Mouse (Mus musculus) layer of hippocampus, postnatal 25 days (tissue): ENCODE data around the gene Nmd3. TPM values are rescaled to one million over a fixed set of nuclear protein-coding genes. Genes with fewer than 3 reads are reported as not detected.
A peak's percentile ranks its signal among the peaks of the same experiment; 100 is the strongest.

Source experiments
- DNase-seq, 2 experiments: peaks; one replicate each; pipeline ENCODE4 v3.0.0; 2022; ENCODE audit warnings: mixed read lengths in 2 of 2, low spot score in 1 of 2; ENCODE audit errors: extremely low spot score in 1 of 2
- total RNA-seq, 2 experiments: library from RNA; stranded (reverse); gene quantifications; 2 replicates each; pipeline ENCODE4 v1.2.3; 2021

Gene Nmd3
- 10 to 100 TPM; 48.1 to 57.5 TPM for total RNA-seq

GRCm38 (mm10) chr3:69721814-69722186 lies at the start of gene Nmd3:
Gene Nmd3, plus strand, starts transcription at chr3:69721985.
- DNase-seq = peak; percentile 70 to 85

- no peak for DNase-seq
These were observed 48.4 kb upstream of the Nmd3 start for GRCm38 (mm10) chr3:69673351-69673750.

- no peak for DNase-seq
These were observed 47.6 kb upstream of the Nmd3 start for GRCm38 (mm10) chr3:69674206-69674605.

- DNase-seq = no peak
These were observed 32.0 kb upstream of the Nmd3 start for GRCm38 (mm10) chr3:69689791-69690190.

- no peak for DNase-seq
These were observed 30.8 kb upstream of the Nmd3 start for GRCm38 (mm10) chr3:69690939-69691338.

- no peak for DNase-seq
These were observed 21.8 kb upstream of the Nmd3 start for GRCm38 (mm10) chr3:69699851-69700500.

- DNase-seq = no peak
These were observed 19.9 kb upstream of the Nmd3 start for GRCm38 (mm10) chr3:69701905-69702304.

GRCm38 (mm10) chr3:69702421-69702820 lies 19.4 kb upstream of the Nmd3 start:
- DNase-seq = no peak

- DNase-seq = no peak
These were observed 12.5 kb upstream of the Nmd3 start for GRCm38 (mm10) chr3:69709043-69709929.

GRCm38 (mm10) chr3:69711907-69712600 lies 9.7 kb upstream of the Nmd3 start:
- no peak for DNase-seq

GRCm38 (mm10) chr3:69717476-69717875 lies 4.3 kb upstream of the Nmd3 start:
- no peak for DNase-seq

- peak in 1 of 2 experiments; percentile 22 for DNase-seq
These were observed 542 bp downstream of the Nmd3 start for GRCm38 (mm10) chr3:69722187-69722867.

- DNase-seq = no peak
These were observed 1.4 kb downstream of the Nmd3 start for GRCm38 (mm10) chr3:69723161-69723560.

- no peak for DNase-seq
These were observed 9.1 kb downstream of the Nmd3 start for GRCm38 (mm10) chr3:69730930-69731329.

- no peak for DNase-seq
These were observed 12.2 kb downstream of the Nmd3 start for GRCm38 (mm10) chr3:69733939-69734338.

GRCm38 (mm10) chr3:69755192-69755591 lies 33.4 kb downstream of the Nmd3 start:
- no peak for DNase-seq

GRCm38 (mm10) chr3:69755968-69756367 lies 34.2 kb downstream of the Nmd3 start:
- no peak for DNase-seq

- peak; percentile 30 to 66 for DNase-seq
These were observed 34.7 kb downstream of the Nmd3 start for GRCm38 (mm10) chr3:69756499-69756898.

- DNase-seq = no peak
These were observed 35.7 kb downstream of the Nmd3 start for GRCm38 (mm10) chr3:69757456-69757855.

- no peak for DNase-seq
These were observed 38.3 kb downstream of the Nmd3 start for GRCm38 (mm10) chr3:69760081-69760480.

- DNase-seq = no peak
These were observed 39.4 kb downstream of the Nmd3 start for GRCm38 (mm10) chr3:69761195-69761594.
